Mouse (Mus musculus) neural tube, embryonic 12.5 days (tissue): ENCODE measurements around the gene Chtop. TPM values are rescaled to one million over a fixed set of nuclear protein-coding genes. Genes with fewer than 3 reads are reported as not detected.

ENCODE experiments used
- ATAC-seq: fragments of 200-750 bp; cut with Nextera tagmentation; 2 replicates; pipeline ENCODE4 v1.8.0; 2017; ENCODE audit warnings: low read depth, mild to moderate bottlenecking, moderate TSS enrichment, moderate library complexity; ENCODE audit not compliant: low FRiP score
- H3K27ac ChIP-seq: fragments of 300-500 bp; sonication (generic); 2 replicates; pipeline ENCODE4 v1.5.1; 2016
- H3K27me3 ChIP-seq: fragments of 300-500 bp; sonication (generic); replicated peaks from 2 replicates; pipeline ENCODE4 v1.6.1; 2016; ENCODE audit warnings: mild to moderate bottlenecking
- H3K36me3 ChIP-seq: fragments of 300-500 bp; sonication (generic); 2 replicates; pipeline ENCODE4 v1.6.1; 2016; ENCODE audit warnings: mild to moderate bottlenecking
- H3K4me1 ChIP-seq: fragments of 300-500 bp; sonication (generic); 2 replicates; pipeline ENCODE4 v1.6.1; 2016
- H3K4me2 ChIP-seq: fragments of 300-500 bp; sonication (generic); replicated peaks from 2 replicates; pipeline ENCODE4 v1.6.1; 2016; ENCODE audit warnings: mild to moderate bottlenecking
- H3K4me3 ChIP-seq: fragments of 300-500 bp; sonication (generic); 2 replicates; pipeline ENCODE4 v1.5.1; 2016
- H3K9ac ChIP-seq: fragments of 300-500 bp; sonication (generic); 2 replicates; pipeline ENCODE4 v1.6.1; 2016; ENCODE audit warnings: mild to moderate bottlenecking
- H3K9me3 ChIP-seq: fragments of 300-500 bp; sonication (generic); 2 replicates; pipeline ENCODE4 v1.6.1; 2016; ENCODE audit warnings: mild to moderate bottlenecking
- WGBS: fragments of 180-500 bp; shearing (Covaris S2); methylation state at CpG from one replicate; pipeline ENCODE4 v1.1.7; 2016; 5-methylcytosine and 5-hydroxymethylcytosine counted together
- polyA plus RNA-seq: library from polyadenylated mRNA; unstranded; fragments of >200 nt; fragmentation: Nextera tagmentation; extraction: Ambion mirVana; gene quantifications from 2 replicates; pipeline ENCODE4 v1.2.1, GENCODE M21; 2016

The Chtop gene
- polyA plus RNA-seq, 1 experiment from 2014 or later = 215 TPM

DNA sequence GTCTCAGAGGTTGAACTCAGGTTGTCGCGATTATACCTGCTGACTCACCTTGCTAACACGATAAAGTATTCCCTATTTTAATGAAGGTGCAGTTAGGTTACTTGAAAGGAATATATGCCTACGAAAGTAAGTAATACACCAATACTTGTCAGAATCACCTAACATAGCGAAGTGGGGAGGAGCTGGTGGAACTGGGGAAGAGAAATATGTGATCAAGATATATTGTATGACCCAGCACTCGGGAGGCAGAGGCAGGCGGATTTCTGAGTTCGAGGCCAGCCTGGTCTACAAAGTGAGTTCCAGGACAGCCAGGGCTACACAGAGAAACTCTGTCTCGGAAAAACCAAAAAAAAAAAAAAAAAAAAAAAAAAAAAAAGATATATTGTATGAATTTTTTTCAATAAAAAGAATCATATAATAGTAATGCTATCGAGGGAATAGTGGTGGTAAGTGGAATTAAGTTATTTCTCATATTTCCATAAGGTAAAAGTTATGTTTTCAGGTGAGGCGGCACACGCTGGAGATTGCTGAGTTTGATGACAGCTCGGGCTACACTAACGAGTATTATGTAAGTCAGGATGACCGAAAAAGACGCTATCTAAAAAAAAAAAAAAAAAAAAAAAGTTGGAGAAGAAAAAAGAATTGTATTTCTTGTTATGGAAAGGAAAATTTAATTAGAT is 34.0 kb downstream of the Chtop start:
- no peak overlapping the region for H3K9ac ChIP-seq

DNA sequence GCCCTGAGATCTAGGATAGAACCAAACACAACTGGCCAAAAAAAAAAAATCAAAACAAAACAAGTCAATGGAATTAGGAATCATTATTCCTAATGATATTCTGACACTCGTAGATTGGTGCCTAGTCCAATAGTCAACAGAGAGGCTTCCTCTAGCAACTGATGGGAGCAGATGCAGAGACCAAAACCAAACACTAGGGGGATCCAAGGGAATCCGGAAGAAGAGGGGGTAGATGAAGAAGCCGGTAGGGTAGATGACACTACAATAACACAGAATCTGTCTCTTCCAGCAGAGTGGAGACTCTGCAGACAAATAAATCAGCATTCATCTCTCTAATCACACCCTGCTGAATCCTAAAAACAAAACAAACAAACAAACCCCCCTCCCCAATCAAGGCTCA is 37.1 kb downstream of the Chtop start:
- Histone ChIP-seq H3K4me1 (0 out of 2 replicates have a peak, but pooled peaks cover 4% of the 10 kb centered on the region), H3K27me3 (no peaks in the 10 kb centered on the region), H3K27ac (no peak overlapping the region), H3K4me3 (no peak overlapping the region), H3K4me2 (no peak overlapping the region), H3K9me3 (no peaks in the 10 kb centered on the region), H3K36me3 (no peaks in the 10 kb centered on the region), H3K9ac (no peak overlapping the region)
- WGBS = 32% methylated on average over 3 of the region's 3 CpGs
- ATAC-seq = no peak

More for the DNA sequence above, 34.0 kb downstream of the Chtop start:
- H3K4me3 ChIP-seq = no peak overlapping the region
- no peak overlapping the region; the same call in 1 of the 2 replicates for H3K4me2 ChIP-seq
- no peaks in the 10 kb centered on the region for H3K27me3 ChIP-seq
- H3K9me3 ChIP-seq = no peaks in the 10 kb centered on the region
- 45% methylated on average over 16 of the region's 16 CpGs for WGBS
- 0 out of 2 replicates have a peak, but pooled peaks cover 6% of the 10 kb centered on the region for H3K4me1 ChIP-seq
- H3K36me3 ChIP-seq = peaks cover 26% of the 10 kb centered on the region
- no peak overlapping the region for H3K27ac ChIP-seq
- peak; percentile 26 for ATAC-seq

DNA sequence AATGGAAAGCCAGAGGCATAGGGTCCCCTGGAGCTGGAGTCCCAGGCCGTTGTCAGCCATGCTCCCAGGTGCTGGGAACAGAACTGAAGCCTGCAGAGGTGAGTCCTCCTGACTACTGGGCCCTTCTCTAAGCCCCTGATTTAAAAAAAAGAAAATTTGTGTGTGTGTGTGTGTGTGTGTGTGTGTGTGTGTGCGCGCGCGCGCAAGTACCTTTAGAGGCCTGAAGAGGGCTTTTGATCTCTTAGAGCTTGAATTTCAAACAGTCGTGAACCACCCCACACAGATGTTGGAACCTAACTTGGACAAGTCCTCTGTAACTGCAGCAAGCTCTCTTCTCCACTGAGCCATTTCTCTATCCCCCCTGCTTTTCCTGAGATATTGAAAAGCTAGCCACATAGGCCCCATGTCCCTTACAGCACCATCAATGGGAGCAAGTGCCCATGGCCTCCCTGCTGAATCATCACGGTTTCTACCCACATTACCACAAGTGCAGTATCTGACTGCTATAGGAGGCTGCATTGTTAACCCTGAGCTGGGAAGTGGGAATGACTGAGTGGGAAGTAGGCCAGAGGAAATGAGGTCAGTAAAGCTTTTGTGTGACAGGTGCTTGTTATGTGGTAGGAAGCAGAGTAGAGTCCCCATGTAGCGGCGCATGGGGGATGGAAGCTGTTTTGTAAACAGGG is 41.5 kb downstream of the Chtop start:
- peaks cover 34% of the 10 kb centered on the region for H3K27me3 ChIP-seq

DNA sequence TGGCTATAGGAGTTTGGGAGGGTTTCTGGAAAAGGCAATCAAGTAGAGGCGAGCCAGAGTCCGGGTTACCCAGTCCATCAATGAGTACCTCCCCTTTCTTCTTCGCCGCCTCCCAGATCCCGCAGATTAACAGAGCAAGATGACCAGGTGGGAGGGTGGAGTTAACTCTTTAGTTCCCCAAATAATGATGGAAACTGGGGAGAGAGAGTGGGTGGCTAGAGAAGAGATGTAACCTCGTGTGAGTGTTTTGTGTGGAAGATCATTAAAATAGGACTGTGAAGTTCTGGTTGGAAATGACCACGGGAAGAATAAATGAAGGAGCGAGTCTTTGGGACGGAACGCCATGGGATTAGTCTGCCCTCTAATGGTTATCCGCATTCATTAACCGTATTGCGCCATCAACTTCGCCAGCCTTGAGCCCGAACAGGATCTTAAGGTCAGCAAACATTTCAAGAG is 43.0 kb downstream of the Chtop start:
- Histone ChIP-seq H3K4me1 (peaks cover 12% of the 10 kb centered on the region; the same call in 1 of the 2 replicates), H3K9ac (0 out of 2 replicates have a peak overlapping the region, but pooled peaks have one; percentile 56), H3K27ac (no peak overlapping the region), H3K4me2 (peak overlapping the region; percentile 69), H3K9me3 (no peaks in the 10 kb centered on the region), H3K36me3 (no peaks in the 10 kb centered on the region), H3K4me3 (peak overlapping the region; percentile 48), H3K27me3 (peaks cover 44% of the 10 kb centered on the region)
- under 1% methylated on average over 15 of the region's 15 CpGs for WGBS
- ATAC-seq = peak; percentile 39

More for the DNA sequence above, 41.5 kb downstream of the Chtop start:
- no peaks in the 10 kb centered on the region for H3K36me3 ChIP-seq
- H3K4me3 ChIP-seq = no peak overlapping the region
- no peak overlapping the region for H3K27ac ChIP-seq
- ATAC-seq = no peak
- no peak overlapping the region for H3K9ac ChIP-seq
- 93% methylated on average over 10 of the region's 10 CpGs for WGBS
- H3K9me3 ChIP-seq = no peaks in the 10 kb centered on the region
- H3K4me1 ChIP-seq = peaks cover 12% of the 10 kb centered on the region; the same call in 1 of the 2 replicates
- H3K4me2 ChIP-seq = no peak overlapping the region

DNA sequence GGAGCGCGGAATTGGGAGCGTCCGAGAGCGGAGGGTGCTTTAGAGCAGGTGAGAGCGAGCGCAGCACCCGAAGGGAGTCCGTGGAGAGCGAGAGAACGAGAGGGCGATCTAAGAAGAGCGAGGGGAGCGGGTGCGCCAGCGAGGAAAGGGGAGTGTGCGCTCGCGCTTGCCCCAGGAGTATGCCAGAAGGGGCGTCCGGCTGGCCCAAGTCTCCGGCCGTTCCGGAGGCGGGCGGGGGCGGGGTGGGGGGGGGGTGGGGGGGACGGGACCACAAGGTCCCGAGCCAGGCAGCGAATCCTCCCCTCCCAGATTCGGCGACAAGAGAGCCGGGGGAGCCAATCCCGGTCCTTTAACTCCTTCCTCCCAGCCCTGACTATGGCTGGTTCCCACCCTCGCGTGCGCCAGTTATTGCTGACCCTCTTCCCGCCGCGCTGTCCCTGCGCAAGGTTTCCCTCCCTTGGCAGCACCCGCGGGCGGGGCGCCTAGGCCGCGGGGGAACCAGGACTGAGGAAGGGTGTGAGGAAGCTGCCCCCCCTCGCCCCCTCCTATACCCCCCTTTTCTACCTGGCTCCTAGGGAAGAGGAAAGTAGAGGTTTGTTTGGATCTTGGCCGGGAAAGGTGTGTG is 43.5 kb downstream of the Chtop start, which contains the start of gene Npr1:
Npr1 (minus strand) TSS at position 181 of the 625 bp plus-strand sequence.
- Histone ChIP-seq H3K9ac (peak within 1 kb of the TSS; percentile 56), H3K4me3 (peak within 1 kb of the TSS; percentile 48), H3K9me3 (no peaks in the 10 kb centered on the region), H3K27ac (no peak within 1 kb of the TSS), H3K36me3 (no peaks in the 10 kb centered on the region), H3K4me2 (peak within 1 kb of the TSS; percentile 69), H3K4me1 (peaks cover 12% of the 10 kb centered on the region; the same call in 1 of the 2 replicates), H3K27me3 (peaks cover 47% of the 10 kb centered on the region)
- ATAC-seq = peak; percentile 51
- WGBS = under 1% methylated on average over 27 of the region's 49 CpGs

DNA sequence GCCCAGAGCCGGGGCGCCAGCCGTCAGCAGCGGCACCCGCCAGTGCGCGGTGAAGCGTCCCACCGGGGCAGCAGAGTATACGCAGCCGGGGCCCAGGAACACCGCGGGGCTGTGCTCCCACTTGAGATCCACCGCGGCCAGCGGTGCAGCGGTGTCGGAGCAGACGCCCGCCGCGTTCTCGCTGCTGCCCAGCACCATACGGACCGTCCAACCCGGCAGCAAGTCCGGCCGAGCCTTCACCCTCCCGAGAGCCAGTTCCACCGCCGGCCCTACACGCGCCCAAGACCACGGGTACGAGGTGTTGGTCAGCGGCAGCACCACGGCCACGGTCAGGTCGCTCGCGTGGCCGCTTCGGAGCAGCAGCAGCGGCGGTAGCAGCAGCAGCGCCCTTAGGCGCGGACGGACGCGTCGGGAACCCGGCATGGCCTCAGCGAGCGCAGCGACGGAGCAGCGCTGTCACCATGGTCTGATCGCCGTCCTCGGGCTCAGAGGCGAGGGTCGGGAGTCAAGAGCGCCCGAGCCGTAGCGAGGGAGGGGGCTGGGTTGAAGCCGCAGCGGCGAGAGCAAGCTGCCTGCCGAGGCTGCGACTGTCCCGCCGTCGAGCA is 44.1 kb downstream of the Chtop start:
- Histone ChIP-seq H3K27ac (no peak overlapping the region), H3K9ac (peak overlapping the region; percentile 56), H3K4me1 (peaks cover 12% of the 10 kb centered on the region; the same call in 1 of the 2 replicates), H3K4me2 (peak overlapping the region; percentile 69), H3K4me3 (peak overlapping the region; percentile 48), H3K27me3 (peaks cover 47% of the 10 kb centered on the region), H3K9me3 (no peaks in the 10 kb centered on the region), H3K36me3 (no peaks in the 10 kb centered on the region)
- peak; percentile 54 for ATAC-seq
- 1% methylated on average over 75 of the region's 75 CpGs for WGBS

DNA sequence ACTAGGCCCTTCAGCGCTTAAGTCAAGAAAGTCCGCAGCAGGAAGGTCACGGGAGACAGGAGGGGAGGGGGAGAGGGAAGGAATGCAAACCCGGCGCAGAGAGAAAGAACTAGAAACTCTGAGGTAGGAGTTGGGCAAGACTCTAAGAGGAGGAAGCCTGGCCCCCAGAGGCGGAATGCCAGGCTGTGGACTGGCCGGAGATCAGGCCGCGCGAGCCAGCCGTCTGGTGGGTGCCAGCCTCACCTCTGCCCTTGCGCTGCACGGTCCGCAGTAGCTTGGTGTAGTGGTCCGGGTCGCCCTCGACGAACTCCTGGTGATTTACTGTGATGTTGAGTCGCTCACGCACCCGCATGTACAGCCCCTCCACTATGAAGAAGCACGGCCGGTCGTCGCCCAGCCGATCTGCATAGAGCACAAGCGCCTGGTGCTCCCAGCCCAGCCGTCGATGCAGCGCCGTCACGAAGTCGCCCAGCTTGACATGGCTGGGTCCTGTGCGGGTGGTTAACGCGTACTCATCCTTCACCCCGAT is 44.7 kb downstream of the Chtop start:
- Histone ChIP-seq H3K4me3 (peak overlapping the region; percentile 48), H3K36me3 (no peaks in the 10 kb centered on the region), H3K9me3 (no peaks in the 10 kb centered on the region), H3K9ac (0 out of 2 replicates have a peak overlapping the region, but pooled peaks have one; percentile 56), H3K4me2 (peak overlapping the region; percentile 69), H3K27me3 (peaks cover 47% of the 10 kb centered on the region), H3K4me1 (peaks cover 12% of the 10 kb centered on the region; the same call in 1 of the 2 replicates), H3K27ac (no peak overlapping the region)
- WGBS = 9% methylated on average over 37 of the region's 37 CpGs
- peak; percentile 12 for ATAC-seq

DNA sequence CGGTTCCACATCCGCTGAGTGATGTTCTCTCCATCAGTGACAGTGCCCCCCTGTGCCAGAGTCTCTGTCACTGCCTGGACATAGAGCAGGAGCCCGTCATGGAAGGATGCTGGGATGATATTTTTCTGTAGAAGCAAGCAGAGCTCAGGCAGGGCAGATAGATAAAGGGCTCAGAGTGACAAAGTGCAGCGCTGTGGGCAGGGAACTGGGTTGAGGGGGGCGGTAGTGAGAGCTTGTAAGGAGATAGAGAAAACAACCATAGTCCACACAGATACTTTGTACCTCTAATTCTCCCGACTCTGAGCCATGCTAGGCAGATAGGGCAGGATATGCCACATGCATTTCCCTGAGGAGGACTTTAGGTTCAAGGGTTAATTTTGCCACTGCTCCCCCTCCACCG is 46.7 kb downstream of the Chtop start:
- 29% methylated on average over 7 of the region's 7 CpGs for WGBS

DNA sequence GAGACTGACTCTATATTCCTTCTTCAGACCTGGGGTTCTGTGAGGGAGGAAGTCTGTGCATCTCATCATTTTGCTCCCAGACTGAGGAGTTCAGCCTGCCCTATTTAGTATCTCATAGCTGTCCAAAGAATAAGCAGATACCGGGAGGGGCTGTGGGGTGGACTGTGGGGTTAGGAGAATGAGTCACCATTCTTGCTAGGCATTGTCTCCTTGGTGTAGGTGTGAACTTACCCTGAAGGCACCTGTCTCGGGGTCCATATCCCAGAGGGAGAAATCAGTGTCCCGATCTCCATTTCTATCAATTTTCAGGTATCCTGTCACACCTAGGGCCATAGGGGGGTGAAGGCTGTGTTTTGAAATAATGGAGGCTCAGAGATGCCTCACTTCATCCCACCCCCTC is 47.4 kb downstream of the Chtop start:
- H3K27me3 ChIP-seq = peaks cover 47% of the 10 kb centered on the region
- H3K4me2 ChIP-seq = no peak overlapping the region
- H3K27ac ChIP-seq = no peak overlapping the region
- no peak for ATAC-seq
- WGBS = 88% methylated on average over 3 of the region's 3 CpGs
- H3K4me3 ChIP-seq = no peak overlapping the region
- peaks cover 12% of the 10 kb centered on the region; the same call in 1 of the 2 replicates for H3K4me1 ChIP-seq
- H3K9ac ChIP-seq = no peak overlapping the region
- H3K36me3 ChIP-seq = no peaks in the 10 kb centered on the region
- no peaks in the 10 kb centered on the region for H3K9me3 ChIP-seq

More for the DNA sequence above, 46.7 kb downstream of the Chtop start:
- Histone ChIP-seq H3K36me3 (no peaks in the 10 kb centered on the region), H3K27me3 (peaks cover 47% of the 10 kb centered on the region), H3K9me3 (no peaks in the 10 kb centered on the region), H3K4me3 (no peak overlapping the region), H3K4me2 (no peak overlapping the region), H3K27ac (no peak overlapping the region), H3K9ac (no peak overlapping the region), H3K4me1 (peaks cover 12% of the 10 kb centered on the region; the same call in 1 of the 2 replicates)
- no peak for ATAC-seq

DNA sequence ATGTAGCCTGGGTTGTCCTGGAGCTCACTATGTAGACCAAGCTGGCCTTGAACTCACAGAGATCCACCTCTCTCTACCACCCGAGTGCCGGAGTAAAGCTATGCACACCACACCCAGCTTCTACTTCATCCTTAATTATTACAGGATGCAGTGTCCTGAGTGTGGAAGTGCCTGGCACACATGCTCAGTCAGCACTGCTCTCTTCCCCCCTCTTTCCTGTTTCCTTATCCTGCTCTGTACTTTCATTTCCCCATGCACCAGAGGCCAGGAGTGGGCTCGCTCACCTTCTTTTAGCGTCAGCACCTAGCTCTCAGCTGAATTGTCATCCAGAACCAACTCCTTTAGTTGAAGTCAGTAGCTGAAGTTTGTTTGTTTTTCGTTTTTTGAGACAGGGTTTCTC is 49.0 kb downstream of the Chtop start:
- no peak for ATAC-seq
- H3K27me3 ChIP-seq = peaks cover 39% of the 10 kb centered on the region

DNA sequence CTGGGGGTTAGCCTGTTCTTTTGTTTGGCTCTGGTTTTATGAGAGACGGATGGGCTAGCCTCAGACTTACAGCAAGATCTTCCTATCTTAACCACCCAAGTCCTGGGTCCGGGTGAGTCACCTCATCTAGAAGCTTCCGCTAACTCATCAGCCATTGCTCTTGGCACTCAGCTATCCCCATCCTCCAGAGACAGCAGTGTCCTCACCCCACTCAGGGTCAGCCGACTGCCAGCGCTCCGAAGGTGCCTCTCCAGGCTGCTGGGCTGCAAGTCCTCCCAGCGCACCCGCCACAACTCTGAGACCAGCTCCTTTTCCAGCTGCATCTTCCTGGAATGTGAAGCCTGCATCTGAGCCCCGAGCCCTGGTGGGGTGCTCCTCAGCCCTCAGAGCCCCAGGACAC is 49.6 kb downstream of the Chtop start:
- no peak overlapping the region for H3K27ac ChIP-seq
- H3K9me3 ChIP-seq = no peaks in the 10 kb centered on the region
- H3K4me1 ChIP-seq = no peaks in the 10 kb centered on the region
- H3K36me3 ChIP-seq = no peaks in the 10 kb centered on the region
- H3K4me2 ChIP-seq = no peak overlapping the region
- 86% methylated on average over 9 of the region's 9 CpGs for WGBS
- no peak overlapping the region for H3K4me3 ChIP-seq
- H3K9ac ChIP-seq = 0 out of 2 replicates have a peak overlapping the region, but pooled peaks have one; percentile 3
- ATAC-seq = no peak
- peaks cover 33% of the 10 kb centered on the region for H3K27me3 ChIP-seq

More for the DNA sequence above, 49.0 kb downstream of the Chtop start:
- Histone ChIP-seq H3K4me3 (no peak overlapping the region), H3K9ac (no peak overlapping the region), H3K27ac (no peak overlapping the region), H3K4me2 (no peak overlapping the region), H3K4me1 (peaks cover 5% of the 10 kb centered on the region; the same call in 1 of the 2 replicates), H3K36me3 (no peaks in the 10 kb centered on the region), H3K9me3 (no peaks in the 10 kb centered on the region)
- WGBS = 81% methylated on average over 5 of the region's 5 CpGs
